Mouse (Mus musculus) MEL (cell line): ENCODE data around the gene Hs6st3. TPM values are rescaled to one million over a fixed set of nuclear protein-coding genes. Genes with fewer than 3 reads are reported as not detected.

ENCODE experiments used
- DNase-seq: peaks from one replicate; pipeline ENCODE4 v3.0.0; 2011; ENCODE audit warnings: low read depth, low spot score
- H3K27ac ChIP-seq: 2 replicates; pipeline ENCODE4 v1.5.1; 2012; ENCODE audit warnings: low read depth, mild to moderate bottlenecking, control low read depth, low read length, moderate library complexity; ENCODE audit not compliant: control insufficient read depth
- H3K27me3 ChIP-seq, 2 experiments: fragments of 150-350 bp in 1 of 2; sonication (generic) in 1 of 2; 2 replicates each; pipeline ENCODE4 v1.6.1; 2012; ENCODE audit warnings: low read length in 2 of 2, mild to moderate bottlenecking in 2 of 2, improper control_type of control experiment in 1 of 2, moderate library complexity in 1 of 2; ENCODE audit not compliant: insufficient read depth in 2 of 2, control insufficient read depth in 1 of 2
- H3K36me3 ChIP-seq, 2 experiments: 2 replicates each; pipeline ENCODE4 v1.6.1; 2012 to 2014; ENCODE audit warnings: low read length in 2 of 2, improper control_type of control experiment in 1 of 2, inconsistent platforms in 1 of 2, mild to moderate bottlenecking in 1 of 2; ENCODE audit not compliant: insufficient read depth in 2 of 2, control insufficient read depth in 1 of 2
- H3K4me1 ChIP-seq, 2 experiments: fragments of 150-350 bp in 1 of 2; sonication (generic) in 1 of 2; 2 replicates each; pipeline ENCODE4 v1.6.1; 2012; ENCODE audit warnings: low read length in 2 of 2, improper control_type of control experiment in 1 of 2, mild to moderate bottlenecking in 1 of 2; ENCODE audit not compliant: insufficient read depth in 2 of 2, control insufficient read depth in 1 of 2
- H3K4me3 ChIP-seq, 2 experiments: fragments of 150-350 bp in 1 of 2; sonication (generic) in 1 of 2; 2 replicates each; pipeline ENCODE4 v1.5.1; 2012; ENCODE audit warnings: low read depth in 2 of 2, low read length in 2 of 2, mild to moderate bottlenecking in 2 of 2, moderate library complexity in 2 of 2, control low read depth in 1 of 2, improper control_type of control experiment in 1 of 2; ENCODE audit not compliant: control insufficient read depth in 1 of 2, insufficient read depth in 1 of 2
- H3K79me2 ChIP-seq: 2 replicates; pipeline ENCODE4 v1.6.1; 2012; ENCODE audit warnings: mild to moderate bottlenecking, low read length, moderate library complexity; ENCODE audit not compliant: control insufficient read depth, poor library complexity, insufficient read depth
- H3K9ac ChIP-seq: 2 replicates; pipeline ENCODE4 v1.6.1; 2012; ENCODE audit warnings: low read depth, mild to moderate bottlenecking, control low read depth, low read length, moderate library complexity; ENCODE audit not compliant: control insufficient read depth, poor library complexity, severe bottlenecking
- H3K9me3 ChIP-seq: fragments of 150-350 bp; sonication (generic); replicated peaks from 2 replicates; pipeline ENCODE4 v1.6.1; 2012; ENCODE audit warnings: mild to moderate bottlenecking, low read length, improper control_type of control experiment, moderate library complexity; ENCODE audit not compliant: insufficient read depth
- BHLHE40 ChIP-seq: IDR thresholded peaks from 2 replicates; pipeline ENCODE4 v1.6.1; 2012; ENCODE audit warnings: low read depth, mild to moderate bottlenecking, inconsistent platforms, low read length, improper control_type of control experiment, borderline replicate concordance
- CHD1 ChIP-seq: IDR thresholded peaks from 2 replicates; pipeline ENCODE4 v1.6.1; 2012; ENCODE audit warnings: low read depth, mild to moderate bottlenecking, inconsistent platforms, low read length, improper control_type of control experiment
- E2F4 ChIP-seq: IDR thresholded peaks from 2 replicates; pipeline ENCODE4 v1.6.1; 2011; ENCODE audit warnings: low read depth, low read length, improper control_type of control experiment, borderline replicate concordance
- ELF1 ChIP-seq: IDR thresholded peaks from 2 replicates; pipeline ENCODE4 v1.6.1; 2014; ENCODE audit warnings: low read depth, mild to moderate bottlenecking, inconsistent platforms, low read length, improper control_type of control experiment, moderate library complexity
- GATA1 ChIP-seq: IDR thresholded peaks from 2 replicates; pipeline ENCODE4 v1.6.1; 2011; ENCODE audit warnings: low read depth, low read length, improper control_type of control experiment
- JUND ChIP-seq: IDR thresholded peaks from 2 replicates; pipeline ENCODE4 v1.6.1; 2011; ENCODE audit warnings: low read depth, mild to moderate bottlenecking, improper control_type of control experiment, low read length
- KAT2A ChIP-seq: conservative IDR thresholded peaks from 2 replicates; pipeline ENCODE4 v1.6.1; 2012; ENCODE audit warnings: low read depth, low read length, improper control_type of control experiment, inconsistent platforms
- MAX ChIP-seq: IDR thresholded peaks from 2 replicates; pipeline ENCODE4 v1.6.1; 2011; ENCODE audit warnings: low read length, improper control_type of control experiment
- MAZ ChIP-seq: IDR thresholded peaks from 2 replicates; pipeline ENCODE4 v1.6.1; 2012; ENCODE audit warnings: low read depth, mild to moderate bottlenecking, inconsistent platforms, low read length, improper control_type of control experiment
- MEF2A ChIP-seq: IDR thresholded peaks from 2 replicates; pipeline ENCODE4 v1.6.1; 2014; ENCODE audit warnings: low read depth, mild to moderate bottlenecking, inconsistent platforms, low read length, improper control_type of control experiment; ENCODE audit not compliant: poor library complexity, insufficient replicate concordance, severe bottlenecking; ENCODE audit errors: extremely low read depth
- MXI1 ChIP-seq: IDR thresholded peaks from 2 replicates; pipeline ENCODE4 v1.6.1; 2011; ENCODE audit warnings: mild to moderate bottlenecking, low read depth, low read length, improper control_type of control experiment
- MYB ChIP-seq: IDR thresholded peaks from 2 replicates; pipeline ENCODE4 v1.6.1; 2011; ENCODE audit warnings: mild to moderate bottlenecking, low read depth, low read length, improper control_type of control experiment
- MYC ChIP-seq: IDR thresholded peaks from 2 replicates; pipeline ENCODE4 v1.6.1; 2011; ENCODE audit warnings: low read depth, mild to moderate bottlenecking, low read length, improper control_type of control experiment, moderate library complexity
- NRF1 ChIP-seq: IDR thresholded peaks from 2 replicates; pipeline ENCODE4 v1.6.1; 2014; ENCODE audit warnings: low read depth, mild to moderate bottlenecking, inconsistent platforms, low read length, improper control_type of control experiment, moderate library complexity; ENCODE audit not compliant: poor library complexity, insufficient read depth, severe bottlenecking
- POLR2A ChIP-seq, 2 experiments: IDR thresholded peaks; 2 replicates each; pipeline ENCODE4 v1.6.1; 2011 to 2012; ENCODE audit warnings: low read length in 2 of 2, mild to moderate bottlenecking in 2 of 2, control low read depth in 1 of 2, improper control_type of control experiment in 1 of 2, low read depth in 1 of 2, moderate library complexity in 1 of 2; ENCODE audit not compliant: control insufficient read depth in 1 of 2, insufficient read depth in 1 of 2, poor library complexity in 1 of 2
- POLR2AphosphoS2 ChIP-seq: IDR thresholded peaks from 2 replicates; pipeline ENCODE4 v1.6.1; 2011; ENCODE audit warnings: low read length, improper control_type of control experiment
- SIN3A ChIP-seq: IDR thresholded peaks from 2 replicates; pipeline ENCODE4 v1.6.1; 2012; ENCODE audit warnings: low read length, improper control_type of control experiment, inconsistent platforms
- SMC3 ChIP-seq: IDR thresholded peaks from 2 replicates; pipeline ENCODE4 v1.6.1; 2011; ENCODE audit warnings: low read depth, low read length, improper control_type of control experiment
- TAL1 ChIP-seq: IDR thresholded peaks from 2 replicates; pipeline ENCODE4 v1.6.1; 2012; ENCODE audit warnings: mild to moderate bottlenecking, inconsistent platforms, low read length, moderate library complexity, mixed read lengths
- TCF12 ChIP-seq: IDR thresholded peaks from 2 replicates; pipeline ENCODE4 v1.6.1; 2014; ENCODE audit warnings: low read depth, mild to moderate bottlenecking, inconsistent platforms, low read length, improper control_type of control experiment, moderate library complexity
- USF1 ChIP-seq: IDR thresholded peaks from 2 replicates; pipeline ENCODE4 v1.6.1; 2014; ENCODE audit warnings: low read depth, mild to moderate bottlenecking, inconsistent platforms, low read length, improper control_type of control experiment, moderate library complexity
- USF2 ChIP-seq, 2 experiments: IDR thresholded peaks; 2 replicates each; pipeline ENCODE4 v1.6.1; 2011 to 2012; ENCODE audit warnings: improper control_type of control experiment in 2 of 2, low read length in 2 of 2, borderline replicate concordance in 1 of 2, inconsistent platforms in 1 of 2, low read depth in 1 of 2, mild to moderate bottlenecking in 1 of 2; ENCODE audit not compliant: insufficient read depth in 1 of 2
- ZMIZ1 ChIP-seq: IDR thresholded peaks from 2 replicates; pipeline ENCODE4 v1.6.1; 2012; ENCODE audit warnings: low read depth, mild to moderate bottlenecking, inconsistent platforms, low read length, improper control_type of control experiment, moderate library complexity
- ZNF384 ChIP-seq: IDR thresholded peaks from 2 replicates; pipeline ENCODE4 v1.6.1; 2012; ENCODE audit warnings: low read depth, mild to moderate bottlenecking, inconsistent platforms, low read length, improper control_type of control experiment
- polyA plus RNA-seq, 2 experiments: library from polyadenylated mRNA; stranded (reverse) in 1 of 2; unstranded in 1 of 2; fragments of >175 nt in 1 of 2; fragments of >200 nt in 1 of 2; gene quantifications; 2 replicates each; pipeline versions ENCODE4 v1.2.1 to v1.2.4; 2012; ENCODE audit warnings: low replicate concordance in 2 of 2, low read depth in 1 of 2; ENCODE audit not compliant: insufficient read length in 2 of 2, insufficient read depth in 1 of 2, missing spikeins in 1 of 2
- total RNA-seq: library from RNA; depleted of rRNA; stranded (reverse); fragments of 300-350 nt; gene quantifications from 2 replicates; pipeline ENCODE4 v1.2.3, GENCODE M21; 2012

The Hs6st3 gene
- total and polyA plus RNA-seq, 3 experiments = not detected

DNA sequence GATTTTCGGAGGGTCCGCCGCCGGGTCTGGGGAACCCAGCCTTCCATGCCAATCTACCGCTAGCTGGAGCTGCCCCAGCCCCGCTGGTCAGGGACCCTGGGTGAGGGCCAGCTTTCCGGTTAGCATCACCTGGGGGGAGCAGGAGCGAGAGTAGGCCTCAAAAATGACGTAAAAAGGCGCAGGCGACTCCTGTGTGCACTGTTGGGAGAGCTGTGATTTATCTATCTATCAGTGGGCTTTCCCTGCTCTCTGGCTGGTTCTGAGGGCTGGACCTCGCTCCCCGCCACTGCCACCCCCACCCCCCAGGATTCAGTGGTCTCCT lies 38.6 kb upstream of the Hs6st3 start:
- H3K9me3 ChIP-seq = no peaks in the 10 kb centered on the region
- H3K27me3 ChIP-seq = no peaks in the 10 kb centered on the region
- no peak overlapping the region for H3K9ac ChIP-seq
- DNase-seq = no peak
- no peak overlapping the region for H3K27ac ChIP-seq
- no peak for TF ChIP-seq SMC3
- no peak for TF ChIP-seq TCF12
- TF ChIP-seq SIN3A = no peak
- TF ChIP-seq USF1 = no peak
- TF ChIP-seq ZMIZ1 = no peak
- no peak for TF ChIP-seq ELF1
- no peak for TF ChIP-seq CHD1
- TF ChIP-seq E2F4 = no peak
- no peak for TF ChIP-seq GATA1
- TF ChIP-seq MEF2A = no peak
- TF ChIP-seq ZNF384 = no peak
- no peak for TF ChIP-seq POLR2A (IDR thresholded peaks at IDR 0.05; ENCODE audit: control insufficient read depth in 1 of 2, insufficient read depth in 1 of 2, low read depth in 1 of 2, low read length in 2 of 2, poor library complexity in 1 of 2)
- no peak for TF ChIP-seq NRF1
- no peak for TF ChIP-seq MYB
- no peak for TF ChIP-seq BHLHE40
- TF ChIP-seq KAT2A = no peak
- no peak for TF ChIP-seq MAZ
- TF ChIP-seq MXI1 = no peak
- H3K4me3 ChIP-seq = no peak overlapping the region
- no peaks in the 10 kb centered on the region for H3K36me3 ChIP-seq
- no peaks in the 10 kb centered on the region for H3K79me2 ChIP-seq
- H3K4me1 ChIP-seq = no peaks in the 10 kb centered on the region

DNA sequence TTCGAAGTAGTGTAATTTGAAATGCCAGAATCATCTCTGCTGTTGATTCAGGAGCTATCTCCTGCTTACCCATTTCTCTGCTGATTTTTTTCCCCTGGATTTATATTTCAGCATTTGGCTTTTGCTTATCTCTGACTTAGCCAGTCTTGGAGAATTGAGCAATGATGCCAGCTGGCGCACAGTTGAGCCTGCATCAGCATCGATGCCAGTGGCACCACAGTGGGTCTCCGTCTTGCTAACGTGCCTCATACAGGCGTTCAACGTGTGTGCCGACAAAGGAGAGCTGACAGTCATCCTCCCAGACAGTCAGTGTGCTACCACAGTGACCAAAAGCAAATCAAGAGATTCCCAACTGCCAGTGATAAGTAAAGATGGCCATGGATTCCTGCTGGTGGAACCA lies 30.6 kb upstream of the Hs6st3 start:
- Histone ChIP-seq H3K4me1 (no peaks in the 10 kb centered on the region), H3K27ac (no peak overlapping the region), H3K79me2 (no peaks in the 10 kb centered on the region), H3K27me3 (no peaks in the 10 kb centered on the region), H3K9ac (no peak overlapping the region), H3K9me3 (no peaks in the 10 kb centered on the region), H3K4me3 (no peak overlapping the region), H3K36me3 (no peaks in the 10 kb centered on the region)
- TF ChIP-seq MAX = no peak
- no peak for TF ChIP-seq KAT2A
- TF ChIP-seq MYC = no peak
- TF ChIP-seq GATA1 = no peak
- no peak for TF ChIP-seq USF2 (IDR thresholded peaks at IDR 0.05; ENCODE audit: borderline replicate concordance in 1 of 2, insufficient read depth in 1 of 2, low read depth in 1 of 2, low read length in 2 of 2)
- no peak for TF ChIP-seq MXI1
- TF ChIP-seq TAL1 = no peak
- no peak for TF ChIP-seq ZMIZ1
- no peak for TF ChIP-seq POLR2A (IDR thresholded peaks at IDR 0.05; ENCODE audit: control insufficient read depth in 1 of 2, insufficient read depth in 1 of 2, low read depth in 1 of 2, low read length in 2 of 2, poor library complexity in 1 of 2)
- no peak for TF ChIP-seq E2F4
- TF ChIP-seq POLR2AphosphoS2 = no peak
- no peak for TF ChIP-seq JUND
- no peak for DNase-seq
